Mouse (Mus musculus) kidney, postnatal 25 days (tissue): ENCODE measurements around the gene Lsm2.
"Not testable (repeated sequence)": the region's sequence is repeated elsewhere in the genome, so short reads cannot be mapped to it uniquely, and the experiment has no call there.

ENCODE experiments used
- DNase-seq, 2 experiments: peaks; one replicate each; pipeline ENCODE4 v3.0.0; 2021; ENCODE audit warnings: mixed read lengths in 2 of 2

The Lsm2 gene

DNA sequence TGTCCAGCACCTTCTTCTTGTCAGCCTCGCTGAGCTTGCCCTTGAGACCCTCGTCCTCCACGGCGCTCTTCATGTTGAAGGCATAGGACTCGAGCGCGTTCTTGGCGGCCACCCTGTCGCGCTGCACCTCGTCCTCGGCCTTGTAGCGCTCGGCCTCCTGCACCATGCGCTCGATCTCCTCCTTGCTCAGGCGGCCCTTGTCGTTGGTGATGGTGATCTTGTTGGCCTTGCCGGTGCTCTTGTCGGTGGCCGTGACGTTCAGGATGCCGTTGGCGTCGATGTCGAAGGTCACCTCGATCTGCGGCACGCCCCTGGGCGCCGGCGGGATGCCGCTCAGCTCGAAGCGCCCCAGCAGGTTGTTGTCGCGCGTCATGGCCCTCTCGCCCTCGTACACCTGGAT, 24.4 kb upstream of the Lsm2 start:
- peak in 1 of 2 experiments; percentile 37 for DNase-seq

DNA sequence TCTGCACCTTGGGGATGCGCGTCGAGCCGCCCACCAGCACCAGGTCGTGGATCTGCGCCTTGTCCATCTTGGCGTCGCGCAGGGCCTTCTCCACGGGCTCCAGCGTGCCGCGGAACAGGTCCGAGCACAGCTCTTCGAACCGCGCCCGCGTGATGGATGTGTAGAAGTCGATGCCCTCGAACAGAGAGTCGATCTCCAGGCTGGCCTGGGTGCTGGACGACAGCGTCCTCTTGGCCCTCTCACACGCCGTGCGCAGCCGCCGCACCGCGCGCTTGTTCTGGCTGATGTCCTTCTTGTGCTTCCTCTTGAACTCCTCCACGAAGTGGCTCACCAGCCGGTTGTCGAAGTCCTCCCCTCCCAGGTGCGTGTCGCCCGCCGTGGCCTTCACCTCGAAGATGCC, 23.7 kb upstream of the Lsm2 start:
- not testable (repeated sequence) for DNase-seq

DNA sequence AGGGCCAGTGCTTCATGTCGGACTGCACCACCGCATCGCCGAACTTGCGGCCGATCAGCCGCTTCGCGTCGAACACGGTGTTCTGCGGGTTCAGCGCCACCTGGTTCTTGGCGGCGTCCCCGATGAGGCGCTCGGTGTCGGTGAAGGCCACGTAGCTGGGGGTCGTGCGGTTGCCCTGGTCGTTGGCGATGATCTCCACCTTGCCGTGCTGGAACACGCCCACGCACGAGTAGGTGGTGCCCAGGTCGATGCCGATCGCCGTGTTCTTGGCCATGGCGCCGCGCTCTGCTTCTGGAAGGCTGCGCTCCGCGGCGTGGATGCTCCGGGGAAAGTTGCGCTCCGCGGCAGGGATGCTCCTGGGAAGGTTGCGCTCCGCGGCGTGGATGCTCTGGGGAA, 22.9 kb upstream of the Lsm2 start:
- DNase-seq: not testable (repeated sequence)

DNA sequence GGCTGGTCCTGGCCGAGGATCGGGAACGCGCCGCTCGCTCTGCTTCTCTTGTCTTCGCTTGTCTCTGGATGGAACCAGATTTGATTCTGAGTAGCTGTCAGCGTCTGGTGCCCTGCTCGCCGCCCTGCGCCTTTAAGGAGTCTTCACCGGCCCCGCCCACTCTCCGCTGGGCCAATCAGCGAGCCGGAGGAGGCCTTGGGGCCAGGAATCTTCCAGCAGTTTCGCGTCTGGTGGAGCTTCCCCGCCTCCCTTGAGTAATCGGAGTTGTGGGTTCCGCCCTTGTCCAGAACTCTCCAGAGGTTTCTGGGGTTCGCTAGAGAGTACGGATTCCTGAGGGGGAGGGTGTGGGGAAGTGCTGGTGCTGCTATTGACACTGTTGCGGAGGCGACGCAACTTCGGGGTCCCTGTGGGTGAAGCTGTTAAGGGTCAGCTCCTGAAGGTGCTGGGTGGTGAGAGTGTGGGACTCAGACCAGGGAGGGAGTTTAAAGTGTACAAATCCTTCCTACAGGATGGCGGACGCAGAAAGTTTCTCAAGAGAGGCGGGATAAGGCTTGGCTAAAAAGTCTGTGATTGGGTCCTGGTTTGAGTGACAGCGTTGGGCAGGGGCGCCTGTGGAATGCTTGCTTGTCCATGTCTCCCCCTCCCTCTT, 22.4 kb upstream of the Lsm2 start, which contains the start of gene Hspa1b:
Hspa1b (minus strand) TSS at position 109 of the 649 bp plus-strand sequence.
- peak; percentile 85 to 90 for DNase-seq

DNA sequence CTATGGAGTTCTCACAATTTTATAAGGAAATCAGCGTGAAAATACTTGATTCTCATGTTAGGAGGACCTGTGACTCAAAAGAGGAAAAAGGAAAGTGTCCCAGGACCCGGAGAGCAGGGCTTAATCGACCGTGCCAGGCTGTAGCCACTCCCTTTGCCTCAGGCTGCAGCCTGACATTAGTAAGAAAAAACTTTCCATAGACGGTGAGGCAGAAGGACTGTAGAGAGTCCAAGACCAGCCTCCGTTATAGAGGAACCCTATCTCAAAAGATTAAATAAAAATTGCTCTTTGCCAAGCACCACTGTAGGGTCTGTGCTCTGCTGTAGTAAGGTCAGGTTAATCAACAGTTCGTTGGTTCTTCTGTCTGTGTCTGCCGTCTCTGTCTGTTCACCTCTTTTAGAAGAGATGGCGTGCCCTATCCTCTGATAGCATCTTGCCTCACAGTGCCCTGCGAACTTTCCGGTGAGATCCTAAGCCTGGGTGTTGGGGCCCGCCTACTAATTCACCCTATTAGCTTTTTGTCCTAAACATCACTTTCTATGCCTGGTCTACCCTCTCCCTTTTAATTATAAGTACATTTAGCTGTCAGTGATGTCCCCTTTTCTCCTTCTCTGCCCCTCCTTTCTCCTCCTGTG, 21.7 kb upstream of the Lsm2 start:
- DNase-seq: peak; percentile 68 to 83

GRCm38 (mm10) chr17:34960702-34961493, 20.8 kb upstream of the Lsm2 start:
- no peak for DNase-seq

DNA sequence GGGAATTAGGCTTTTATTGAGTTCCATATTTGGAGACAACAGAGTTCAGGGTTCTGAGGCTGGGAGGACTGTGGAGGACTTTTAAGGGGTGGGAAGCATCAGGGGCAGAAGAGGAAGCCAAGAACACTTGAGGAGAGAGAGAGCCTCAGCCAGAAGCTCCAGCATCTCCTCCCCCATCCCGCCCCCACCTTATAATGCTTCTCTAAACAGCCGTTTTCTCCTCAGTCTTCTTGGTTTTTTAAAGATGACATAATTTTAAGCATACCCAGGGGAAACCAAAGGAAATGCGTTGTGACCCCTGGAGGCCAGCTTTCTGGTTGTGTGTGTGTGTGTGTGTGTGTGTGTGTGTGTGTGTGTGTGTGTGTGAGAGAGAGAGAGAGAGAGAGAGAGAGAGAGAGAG, 19.5 kb upstream of the Lsm2 start:
- DNase-seq: peak in 1 of 2 experiments; percentile 54

- DNase-seq: no peak
These were observed 18.8 kb upstream of the Lsm2 start for GRCm38 (mm10) chr17:34962841-34963240.

DNA sequence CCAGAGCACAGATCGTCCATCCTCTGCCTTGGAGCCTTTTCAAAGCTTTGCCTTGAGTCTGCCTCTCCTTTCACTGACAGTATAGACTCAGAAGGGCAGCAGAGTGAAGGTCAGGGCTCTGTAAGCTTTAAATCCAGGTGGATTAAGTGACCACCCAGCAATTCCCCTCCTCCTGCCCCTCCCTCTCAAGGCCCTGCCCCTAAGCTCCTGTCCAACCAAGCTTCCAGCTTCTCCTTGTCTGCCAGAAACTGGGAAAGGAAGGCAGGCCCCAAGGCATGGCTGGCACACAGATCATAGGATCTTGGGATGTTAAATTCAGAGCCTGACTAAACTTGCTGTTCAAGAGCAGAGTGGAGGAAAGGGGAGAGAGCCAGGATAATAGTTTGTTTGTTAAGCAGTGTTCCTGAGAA, 17.0 kb upstream of the Lsm2 start:
- peak; percentile 48 to 82 for DNase-seq

DNA sequence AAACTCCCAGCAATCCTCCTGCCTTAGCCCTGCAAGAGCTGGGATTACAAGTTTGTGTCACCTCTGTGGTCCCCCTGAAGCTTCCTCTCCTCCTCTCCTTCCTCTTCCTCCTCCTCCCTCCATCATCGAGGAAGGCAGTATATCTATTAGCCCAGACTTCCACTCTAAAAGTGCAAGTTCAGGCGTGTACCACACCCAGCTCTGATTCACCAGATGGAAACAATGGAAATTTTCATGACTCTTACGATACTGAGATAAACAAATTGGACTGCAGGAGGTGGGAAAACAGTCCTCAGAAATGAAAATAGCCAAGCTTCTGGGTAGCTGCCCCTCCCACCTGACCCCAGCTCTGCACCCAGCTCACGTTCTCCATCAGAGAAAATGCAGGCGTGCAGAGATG, 16.0 kb upstream of the Lsm2 start:
- DNase-seq: no peak

DNA sequence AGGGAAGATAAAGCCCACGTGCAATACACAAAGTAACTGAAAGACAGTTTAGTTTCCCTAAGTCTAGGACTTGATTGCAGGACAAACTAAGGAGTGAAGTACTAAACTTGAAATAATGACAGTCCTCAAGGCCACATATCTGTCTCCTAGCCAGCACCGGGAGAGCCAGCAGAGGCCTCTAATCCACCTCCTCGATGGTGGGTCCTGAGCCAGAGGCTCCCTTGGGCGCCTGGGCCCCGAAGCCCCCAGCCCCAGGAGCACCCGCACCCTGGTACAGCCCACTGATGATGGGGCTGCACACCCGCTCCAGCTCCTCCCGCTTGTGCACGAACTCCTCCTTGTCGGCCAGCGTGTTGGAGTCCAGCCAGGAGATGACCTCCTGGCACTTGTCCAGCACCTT, 11.8 kb upstream of the Lsm2 start, which contains the start of gene Gm20481:
Gm20481 (plus strand) TSS at position 91 of the 400 bp plus-strand sequence.
- DNase-seq: not testable (repeated sequence)

- not testable (repeated sequence) for DNase-seq
These were observed 10.8 kb upstream of the Lsm2 start for GRCm38 (mm10) chr17:34970850-34971249.

- not testable (repeated sequence) for DNase-seq
These were observed 10.0 kb upstream of the Lsm2 start for GRCm38 (mm10) chr17:34971694-34972068.

- peak; percentile 90 to 94 for DNase-seq
These were observed 9.5 kb upstream of the Lsm2 start, which contains the start of the genes Hspa1a and Hspa1l for GRCm38 (mm10) chr17:34972069-34972749. Hspa1a (minus strand) TSS chr17:34972156. Hspa1l (plus strand) TSS chr17:34972703.

DNA sequence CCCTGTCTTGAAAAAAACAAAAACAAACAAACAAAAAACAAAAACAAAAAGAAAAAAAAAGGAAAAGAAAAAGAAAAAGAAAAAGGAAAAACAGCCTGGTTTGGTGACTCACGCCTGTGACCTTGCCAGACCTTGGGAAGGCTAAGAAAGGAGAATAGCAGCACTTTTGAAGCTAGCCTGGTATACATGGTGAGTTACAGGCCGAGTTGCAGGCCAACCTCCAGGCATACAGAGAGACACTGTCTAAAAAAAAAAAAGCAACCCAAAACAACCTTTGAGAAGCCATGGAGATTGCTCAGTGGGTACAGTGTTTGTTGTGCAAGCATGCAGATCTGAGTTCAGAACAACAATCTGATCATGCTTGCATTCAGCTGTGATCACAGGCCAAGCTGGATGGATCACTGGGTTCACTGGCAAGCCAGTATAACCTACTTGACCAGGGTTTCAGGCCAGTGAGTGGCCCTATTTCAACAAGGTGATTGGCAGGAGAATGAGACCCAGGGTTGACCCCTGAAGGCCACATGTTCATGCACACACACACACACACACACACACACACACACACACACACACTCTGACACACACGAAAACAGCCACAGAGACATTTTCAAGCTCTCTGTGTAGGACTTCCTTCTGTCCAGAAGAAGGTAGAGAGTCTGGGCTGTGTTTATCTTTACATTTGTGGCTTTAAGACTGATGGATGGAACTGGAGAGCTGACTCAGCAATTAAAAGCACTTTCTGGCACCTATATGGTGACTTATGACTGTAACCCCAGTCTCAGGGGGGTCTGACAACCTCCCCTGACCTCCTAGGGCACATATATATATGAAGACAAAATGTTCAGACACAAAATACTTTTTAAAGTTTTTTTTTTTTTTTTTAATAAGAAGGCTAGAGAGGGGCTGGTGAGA, 5.8 kb upstream of the Lsm2 start:
- peak in 1 of 2 experiments; percentile 57 for DNase-seq

- no peak for DNase-seq
These were observed 4.7 kb upstream of the Lsm2 start for GRCm38 (mm10) chr17:34977000-34977399.

DNA sequence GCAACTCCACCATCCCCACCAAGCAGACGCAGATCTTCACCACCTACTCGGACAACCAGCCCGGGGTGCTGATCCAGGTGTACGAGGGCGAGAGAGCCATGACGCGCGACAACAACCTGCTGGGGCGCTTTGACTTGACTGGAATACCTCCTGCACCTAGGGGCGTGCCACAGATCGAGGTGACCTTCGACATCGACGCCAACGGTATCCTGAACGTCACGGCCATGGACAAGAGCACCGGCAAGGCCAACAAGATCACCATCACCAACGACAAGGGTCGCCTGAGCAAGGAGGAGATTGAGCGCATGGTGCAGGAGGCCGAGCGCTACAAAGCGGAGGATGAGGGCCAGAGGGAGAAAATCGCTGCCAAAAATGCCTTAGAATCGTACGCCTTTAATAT, 3.4 kb upstream of the Lsm2 start:
- no peak for DNase-seq

DNA sequence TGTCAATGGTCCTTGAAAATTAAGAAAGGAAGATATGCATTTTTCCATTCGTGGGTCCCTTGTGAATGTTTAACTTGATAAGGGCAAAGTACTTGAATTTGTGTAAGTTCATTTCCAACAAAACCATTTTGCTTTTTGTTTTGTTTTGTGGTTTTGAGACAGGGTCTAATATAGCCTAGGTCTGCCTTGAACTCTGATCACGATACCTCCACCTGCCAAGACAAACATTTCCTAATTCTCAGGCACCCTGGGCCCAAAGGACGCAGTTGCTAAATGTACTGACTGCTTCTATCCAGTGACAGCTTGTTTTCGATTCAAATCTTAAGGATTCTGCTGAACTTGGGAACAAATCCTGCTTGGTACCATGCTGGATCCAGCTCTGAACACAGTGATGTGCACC, 2.0 kb upstream of the Lsm2 start:
- DNase-seq: no peak

- peak; percentile 54 to 63 for DNase-seq
These were observed 1.0 kb upstream of the Lsm2 start for GRCm38 (mm10) chr17:34980655-34981054.

- no peak for DNase-seq
These were observed 666 bp downstream of the Lsm2 start for GRCm38 (mm10) chr17:34982328-34982727.

DNA sequence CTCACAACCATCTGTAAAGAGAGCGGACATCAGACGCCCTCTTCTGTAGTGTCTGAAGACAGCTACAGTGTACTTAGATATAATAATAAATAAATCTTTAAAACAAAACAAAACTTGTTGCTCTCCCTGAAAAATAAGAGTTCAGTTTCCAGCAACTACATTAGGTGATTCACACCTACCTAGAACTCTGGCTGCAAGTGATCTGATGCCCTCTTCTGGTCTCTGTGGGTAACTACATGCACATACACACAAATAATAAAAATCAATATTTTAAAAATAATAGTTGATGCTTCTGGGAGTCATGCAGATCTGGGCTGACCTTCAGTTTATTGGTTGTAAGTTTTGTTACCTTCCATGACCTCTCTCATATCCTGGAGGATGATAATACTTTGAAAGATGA, 2.6 kb downstream of the Lsm2 start:
- DNase-seq: peak in 1 of 2 experiments; percentile 50

- no peak for DNase-seq
These were observed 13.1 kb downstream of the Lsm2 start for GRCm38 (mm10) chr17:34994751-34995150.
